Mouse (Mus musculus) ES-E14 (cell line): ENCODE measurements around the gene Nr2f2. TPM values are rescaled to one million over a fixed set of nuclear protein-coding genes. Genes with fewer than 3 reads are reported as not detected.

Experiments used
- DNase-seq: peaks from one replicate; pipeline ENCODE4 v3.0.0-alpha.2; 2013; ENCODE audit warnings: low read depth, low spot score
- H3K27ac ChIP-seq: 2 replicates; pipeline ENCODE4 v1.5.1; 2012; ENCODE audit warnings: low read depth, mild to moderate bottlenecking, low read length, moderate library complexity, mixed read lengths; ENCODE audit not compliant: poor library complexity, insufficient read depth, severe bottlenecking
- H3K36me3 ChIP-seq: 2 replicates; pipeline ENCODE4 v1.6.1; 2012; ENCODE audit warnings: mild to moderate bottlenecking, low read length, moderate library complexity, mixed read lengths; ENCODE audit not compliant: control insufficient read depth, poor library complexity, insufficient read depth, severe bottlenecking
- H3K4me1 ChIP-seq, 2 experiments: fragments of 150-350 bp in 1 of 2; sonication (generic) in 1 of 2; 2 replicates each; pipeline ENCODE4 v1.6.1; 2012; ENCODE audit warnings: low read length in 2 of 2, mild to moderate bottlenecking in 1 of 2, mixed read lengths in 1 of 2; ENCODE audit not compliant: control insufficient read depth in 2 of 2, insufficient read depth in 2 of 2, poor library complexity in 1 of 2
- H3K4me3 ChIP-seq, 2 experiments: fragments of 150-350 bp in 1 of 2; sonication (generic) in 1 of 2; 2 replicates each; pipeline ENCODE4 v1.5.1; 2012; ENCODE audit warnings: low read length in 2 of 2, low read depth in 1 of 2, mild to moderate bottlenecking in 1 of 2, mixed read lengths in 1 of 2; ENCODE audit not compliant: insufficient read depth in 1 of 2, poor library complexity in 1 of 2, severe bottlenecking in 1 of 2
- H3K9ac ChIP-seq: 2 replicates; pipeline ENCODE4 v1.6.1; 2012; ENCODE audit warnings: low read depth, mild to moderate bottlenecking, low read length, mixed read lengths; ENCODE audit not compliant: poor library complexity, insufficient read depth, severe bottlenecking
- H3K9me3 ChIP-seq: fragments of 150-350 bp; sonication (generic); 2 replicates; pipeline ENCODE4 v1.6.1; 2012; ENCODE audit warnings: low read depth, mild to moderate bottlenecking, low read length; ENCODE audit not compliant: control insufficient read depth, insufficient read depth
- CHD2 ChIP-seq: IDR thresholded peaks from 2 replicates; pipeline ENCODE4 v1.6.1; 2014; ENCODE audit warnings: mild to moderate bottlenecking, low read depth, low read length, inconsistent platforms
- HCFC1 ChIP-seq: IDR thresholded peaks from 2 replicates; pipeline ENCODE4 v1.6.1; 2012; ENCODE audit warnings: low read length, inconsistent platforms, borderline replicate concordance; ENCODE audit not compliant: insufficient read depth
- MAFK ChIP-seq: IDR thresholded peaks from 2 replicates; pipeline ENCODE4 v1.6.1; 2014; ENCODE audit warnings: mild to moderate bottlenecking, low read depth, low read length, inconsistent platforms; ENCODE audit not compliant: insufficient read depth
- ZC3H11A ChIP-seq: IDR thresholded peaks from 2 replicates; pipeline ENCODE4 v1.6.1; 2012; ENCODE audit warnings: low read depth, mild to moderate bottlenecking, inconsistent platforms, low read length, borderline replicate concordance
- ZNF384 ChIP-seq: IDR thresholded peaks from 2 replicates; pipeline ENCODE4 v1.6.1; 2012; ENCODE audit warnings: low read depth, low read length, inconsistent platforms
- in situ Hi-C, 2 experiments: fragments of 600-800 bp; cut with MboI; formaldehyde crosslinking; loops; one replicate each; pipeline ENCODE4 v1.15.1; 2025; ENCODE audit warnings: low sequenced_read_pairs in 2 of 2, inconsistent platforms in 1 of 2; ENCODE audit not compliant: unreplicated experiment in 2 of 2
- total RNA-seq: library from RNA; depleted of rRNA; stranded (reverse); fragments of 300-350 nt; gene quantifications from 2 replicates; pipeline ENCODE4 v1.2.3, GENCODE M21; 2012; rRNA removed

Gene Nr2f2
- total RNA-seq, result 0.58 and 1.3 TPM in 2 replicates

DNA sequence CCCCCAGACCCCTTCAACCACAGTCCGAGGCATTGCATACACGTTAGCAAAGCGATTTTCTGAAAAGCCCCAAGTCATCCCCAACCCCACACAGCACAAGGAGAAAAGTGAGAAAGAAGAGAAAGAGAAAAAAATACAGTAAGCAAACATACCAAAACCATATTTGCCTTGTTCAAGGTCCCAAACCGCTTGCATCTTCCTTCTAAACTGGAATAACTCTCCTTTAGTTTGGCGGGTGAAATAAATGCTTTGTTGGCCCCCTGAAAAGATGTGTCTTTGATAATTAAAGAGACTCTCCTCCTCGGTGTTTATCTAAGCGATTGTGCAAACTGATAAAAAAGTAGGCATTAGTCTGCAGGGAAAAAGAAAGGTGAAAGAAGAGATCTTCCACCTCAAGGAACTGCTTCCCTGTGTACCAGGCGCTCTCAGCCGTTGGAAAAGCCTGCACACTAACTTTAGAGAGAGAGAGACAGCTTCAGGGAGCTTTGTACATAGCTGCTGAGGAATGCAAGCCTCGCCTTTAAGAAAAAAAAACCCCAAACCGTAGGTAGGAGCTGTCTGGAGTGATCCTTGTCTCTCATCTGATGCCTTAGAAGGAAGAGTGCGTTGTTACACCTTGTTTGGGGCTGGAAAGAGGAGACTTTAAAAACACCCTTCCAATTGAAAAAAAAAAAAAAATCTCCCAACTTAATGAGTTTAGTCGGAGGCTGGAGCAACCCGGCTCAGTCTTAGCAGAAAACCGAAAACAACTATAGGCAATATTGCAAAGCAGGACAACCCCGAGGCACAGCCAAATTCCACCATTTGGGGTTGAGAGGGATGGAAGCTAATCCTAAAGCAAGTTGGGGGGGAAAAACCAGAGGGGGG lies at the start of gene Nr2f2:
TSS of gene Nr2f2 (minus strand) at position 795 of the 867 bp plus-strand sequence.
- in situ Hi-C loops, result loop anchor here (5.0 kb wide), 1 partner anchor 34 kb away; no protein-coding TSS in a partner anchor
- Histone ChIP-seq H3K4me1 (0 out of 4 replicates have a peak, but pooled peaks cover 0 to 2% of the 10 kb centered on the region in 2 experiments), H3K27ac (no peak within 1 kb of the TSS), H3K9ac (no peak within 1 kb of the TSS), H3K4me3 (no peak within 1 kb of the TSS; a peak in 1 of 4 replicates), H3K36me3 (no peaks in the 10 kb centered on the region), H3K9me3 (no peaks in the 10 kb centered on the region)
- no peak for DNase-seq
- no peak for TF ChIP-seq ZC3H11A
- peak; percentile 66 for TF ChIP-seq ZNF384

DNA sequence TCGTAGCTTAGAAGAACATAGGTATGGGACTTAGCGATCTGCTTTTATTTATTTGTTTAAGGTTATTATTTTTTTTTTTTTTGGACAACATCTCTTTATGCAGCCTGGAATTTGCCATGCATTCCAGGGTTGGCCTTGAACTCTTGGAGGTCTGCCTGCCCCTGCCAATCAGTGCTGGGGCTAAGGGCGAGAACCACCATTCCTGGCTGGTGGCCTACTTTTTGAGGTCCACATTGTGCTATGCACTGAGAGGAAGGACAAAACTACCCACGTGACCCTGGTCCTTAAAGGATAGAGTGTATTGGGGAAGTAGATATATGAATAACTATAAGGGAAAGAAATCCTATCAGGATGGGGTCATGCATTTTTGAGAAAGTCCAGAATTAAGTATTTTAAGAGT lies 47.9 kb upstream of the Nr2f2 start:
- Histone ChIP-seq H3K4me1 (no peaks in the 10 kb centered on the region), H3K36me3 (no peaks in the 10 kb centered on the region), H3K4me3 (no peak overlapping the region), H3K9me3 (no peaks in the 10 kb centered on the region), H3K27ac (no peak overlapping the region), H3K9ac (no peak overlapping the region)
- in situ Hi-C loops, result no loop called here
- no peak for TF ChIP-seq MAFK
- no peak for TF ChIP-seq CHD2
- no peak for TF ChIP-seq HCFC1
- TF ChIP-seq ZNF384, result no peak
- TF ChIP-seq ZC3H11A, result no peak
- DNase-seq, result no peak

DNA sequence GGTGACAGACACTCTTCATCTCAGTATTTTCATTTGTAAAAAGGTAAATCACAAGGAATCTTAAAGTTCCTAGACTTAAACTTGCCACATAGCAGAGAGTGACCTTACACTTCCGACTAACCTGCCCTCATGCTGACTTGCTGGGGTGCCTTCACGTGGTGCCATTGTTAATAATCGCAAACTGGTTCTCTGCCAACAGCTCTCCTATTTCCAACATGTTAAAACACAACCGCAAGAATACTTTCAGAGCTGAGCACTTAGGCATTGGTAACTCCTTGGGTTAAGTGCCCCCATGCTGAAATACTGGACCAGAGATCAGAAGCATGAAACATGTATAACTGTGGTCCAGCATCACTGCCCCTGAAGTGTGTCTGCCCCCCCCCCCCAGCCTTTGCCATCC lies 47.1 kb upstream of the Nr2f2 start:
- Histone ChIP-seq H3K27ac (no peak overlapping the region), H3K9me3 (no peaks in the 10 kb centered on the region), H3K4me3 (no peak overlapping the region), H3K4me1 (no peaks in the 10 kb centered on the region), H3K9ac (no peak overlapping the region), H3K36me3 (no peaks in the 10 kb centered on the region)
- in situ Hi-C loops, result no loop called here
- no peak for TF ChIP-seq ZC3H11A
- no peak for TF ChIP-seq CHD2
- TF ChIP-seq HCFC1, result no peak
- TF ChIP-seq MAFK, result no peak
- no peak for TF ChIP-seq ZNF384
- no peak for DNase-seq

DNA sequence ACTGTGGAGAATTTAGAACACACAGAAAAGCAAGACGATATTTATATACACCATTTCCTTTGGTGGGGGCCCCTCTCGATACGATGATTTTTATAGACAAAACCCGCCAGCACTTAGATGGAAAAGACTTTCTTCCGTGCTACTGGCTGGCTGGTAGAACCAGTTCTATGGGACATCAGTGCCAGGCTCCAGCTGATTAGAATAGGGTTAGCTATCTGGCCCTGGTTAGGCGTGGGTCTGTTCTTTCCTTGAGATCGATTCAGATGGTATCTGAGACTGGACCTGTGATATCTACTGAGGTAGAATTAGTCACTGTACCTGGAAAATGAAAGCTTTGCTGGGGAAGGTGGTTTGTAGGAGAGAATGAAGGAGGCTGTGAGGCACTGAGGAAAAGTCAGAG lies 46.4 kb upstream of the Nr2f2 start:
- no peak for TF ChIP-seq CHD2
- TF ChIP-seq HCFC1, result no peak
- TF ChIP-seq ZNF384, result no peak
- TF ChIP-seq ZC3H11A, result no peak
- TF ChIP-seq MAFK, result no peak
- Histone ChIP-seq H3K9me3 (no peaks in the 10 kb centered on the region), H3K27ac (no peak overlapping the region), H3K36me3 (no peaks in the 10 kb centered on the region), H3K4me3 (no peak overlapping the region), H3K9ac (no peak overlapping the region), H3K4me1 (no peaks in the 10 kb centered on the region)
- in situ Hi-C loops, result no loop called here
- DNase-seq, result no peak
